Mouse (Mus musculus) embryonic fibroblast, embryonic 13.5 days (primary cell): Measurements from ENCODE around the gene Gm3685.
"Not testable (repeated sequence)": the region's sequence is repeated elsewhere in the genome, so short reads cannot be mapped to it uniquely, and the experiment has no call there.

ENCODE experiments used
- CTCF ChIP-seq: IDR thresholded peaks from 2 replicates; pipeline ENCODE4 v1.5.1; 2011; ENCODE audit warnings: mild to moderate bottlenecking, control low read depth, low read length, moderate library complexity, borderline replicate concordance; ENCODE audit not compliant: insufficient read depth
- POLR2A ChIP-seq: IDR thresholded peaks from 2 replicates; pipeline ENCODE4 v1.6.1; 2011; ENCODE audit warnings: low read depth, mild to moderate bottlenecking, control low read depth, low read length, moderate library complexity

DNA sequence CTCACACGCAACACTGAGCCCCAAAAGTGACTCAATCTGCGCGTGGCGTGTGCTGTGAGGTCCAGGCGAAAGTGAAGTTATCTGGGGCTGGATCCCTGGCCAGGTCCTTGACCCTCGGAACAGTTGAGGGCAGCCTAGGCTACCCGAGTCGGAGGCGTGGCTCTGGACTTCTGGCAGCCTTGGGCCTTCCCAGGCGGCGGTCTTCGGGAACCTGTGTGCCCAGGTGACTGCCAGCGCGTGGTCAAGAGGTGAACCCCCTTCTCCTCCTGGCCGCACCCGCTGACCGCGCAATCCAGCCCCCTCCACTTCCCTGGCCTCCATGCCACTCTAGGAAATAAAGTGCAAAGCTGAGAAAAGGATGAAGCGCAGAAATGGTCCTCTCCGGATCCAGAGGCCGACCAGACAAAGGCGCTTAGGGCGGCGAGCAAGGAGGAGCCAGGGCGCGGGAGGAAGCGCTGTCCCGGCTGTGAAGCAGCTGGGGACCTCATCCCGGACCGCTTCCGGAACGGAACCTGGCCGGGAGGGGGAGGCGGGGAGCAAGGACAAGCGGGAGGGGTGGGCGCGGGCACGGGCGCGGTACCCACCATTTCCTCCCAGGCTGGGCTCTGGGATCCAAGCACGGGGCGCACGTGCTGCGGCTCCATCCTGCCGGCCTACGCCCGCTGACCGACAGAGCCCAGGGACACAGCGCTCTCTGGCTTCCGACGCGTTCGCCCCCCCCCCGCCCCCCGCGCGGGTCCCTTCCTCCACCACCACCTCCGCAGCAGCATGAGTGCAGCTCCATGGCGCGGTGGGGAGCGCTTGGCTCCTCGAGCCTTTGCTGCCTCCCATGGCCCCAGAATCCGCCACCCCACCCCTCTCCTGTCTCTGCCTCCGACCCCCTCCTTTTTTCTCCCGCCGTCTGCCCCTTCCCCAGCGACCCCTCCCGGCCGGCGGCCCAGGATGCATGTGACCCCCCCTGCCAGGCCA is 17.7 kb downstream of the Gm3685 start, which contains the start of gene Gm10406:
- not testable (repeated sequence) for TF ChIP-seq POLR2A, CTCF
